Mouse (Mus musculus) hindbrain, embryonic 10.5 days (tissue): ENCODE measurements around the gene Alk. TPM values are rescaled to one million over a fixed set of nuclear protein-coding genes. Genes with fewer than 3 reads are reported as not detected.

Source experiments
- DNase-seq: peaks from one replicate; pipeline ENCODE4 v3.0.0-alpha.2; 2017; ENCODE audit warnings: low spot score
- H3K27ac ChIP-seq: fragments of 300-500 bp; sonication (generic); 2 replicates; pipeline ENCODE4 v1.5.1; 2016; ENCODE audit warnings: mild to moderate bottlenecking, moderate library complexity
- H3K27me3 ChIP-seq: fragments of 300-500 bp; sonication (generic); 2 replicates; pipeline ENCODE4 v1.6.1; 2016; ENCODE audit warnings: mild to moderate bottlenecking; ENCODE audit not compliant: poor library complexity, insufficient read depth, severe bottlenecking
- H3K36me3 ChIP-seq: fragments of 300-500 bp; sonication (generic); 2 replicates; pipeline ENCODE4 v1.6.1; 2016; ENCODE audit warnings: mild to moderate bottlenecking, moderate library complexity
- H3K4me1 ChIP-seq: fragments of 300-500 bp; sonication (generic); replicated peaks from 2 replicates; pipeline ENCODE4 v1.6.1; 2016; ENCODE audit warnings: mild to moderate bottlenecking
- H3K4me3 ChIP-seq: fragments of 300-500 bp; sonication (generic); 2 replicates; pipeline ENCODE4 v1.5.1; 2016; ENCODE audit warnings: mild to moderate bottlenecking, moderate library complexity
- H3K9me3 ChIP-seq: fragments of 300-500 bp; sonication (generic); 2 replicates; pipeline ENCODE4 v1.6.1; 2016; ENCODE audit warnings: mild to moderate bottlenecking, moderate library complexity
- WGBS: fragments of 180-500 bp; shearing (Covaris S2); methylation state at CpG from one replicate; pipeline ENCODE4 v1.1.7; 2016; 5-methylcytosine and 5-hydroxymethylcytosine counted together
- polyA plus RNA-seq: library from polyadenylated mRNA; unstranded; fragments of >200 nt; fragmentation: Nextera tagmentation; extraction: Ambion mirVana; gene quantifications from 2 replicates; pipeline ENCODE4 v1.2.1, GENCODE M21; 2016

Gene Alk
- polyA plus RNA-seq, 1 experiment from 2014 or later, result 0.27 TPM

- Histone ChIP-seq H3K9me3 (peaks cover 6% of the 10 kb centered on the region; the same call in 1 of the 2 replicates), H3K4me1 (peaks cover 3% of the 10 kb centered on the region; the same call in 1 of the 2 replicates), H3K4me3 (no peak overlapping the region), H3K36me3 (peaks cover 7% of the 10 kb centered on the region), H3K27ac (no peak overlapping the region), H3K27me3 (peaks cover 3% of the 10 kb centered on the region; the same call in 1 of the 2 replicates)
- 92% methylated on average over 8 of the region's 8 CpGs for WGBS
- no peak for DNase-seq
Observed at GRCm38 (mm10) chr17:71864039-71864438, 740.4 kb downstream of the Alk start.

- 88% methylated on average over 4 of the region's 4 CpGs for WGBS
- no peak for DNase-seq
- H3K27me3 ChIP-seq, result no peaks in the 10 kb centered on the region
Observed at GRCm38 (mm10) chr17:71862895-71863294, 741.5 kb downstream of the Alk start.

GRCm38 (mm10) chr17:71862184-71862583 lies 742.2 kb downstream of the Alk start:
- 85% methylated on average over 3 of the region's 3 CpGs for WGBS

More at GRCm38 (mm10) chr17:71862895-71863294, 741.5 kb downstream of the Alk start:
- Histone ChIP-seq H3K36me3 (peaks cover 10% of the 10 kb centered on the region), H3K4me3 (no peak overlapping the region), H3K27ac (no peak overlapping the region), H3K4me1 (no peaks in the 10 kb centered on the region), H3K9me3 (peaks cover 6% of the 10 kb centered on the region; the same call in 1 of the 2 replicates)

GRCm38 (mm10) chr17:71831960-71832359 lies 772.5 kb downstream of the Alk start:
- Histone ChIP-seq H3K36me3 (peaks cover 42% of the 10 kb centered on the region), H3K27me3 (no peaks in the 10 kb centered on the region), H3K27ac (no peak overlapping the region), H3K9me3 (no peaks in the 10 kb centered on the region), H3K4me1 (peaks cover 9% of the 10 kb centered on the region; the same call in 1 of the 2 replicates), H3K4me3 (no peak overlapping the region)
- no peak for DNase-seq
- 90% methylated on average over 3 of the region's 3 CpGs for WGBS

More at GRCm38 (mm10) chr17:71862184-71862583, 742.2 kb downstream of the Alk start:
- no peaks in the 10 kb centered on the region for H3K27me3 ChIP-seq
- no peak overlapping the region for H3K27ac ChIP-seq
- H3K9me3 ChIP-seq, result peaks cover 6% of the 10 kb centered on the region; the same call in 1 of the 2 replicates
- no peaks in the 10 kb centered on the region for H3K4me1 ChIP-seq
- DNase-seq, result no peak
- H3K4me3 ChIP-seq, result no peak overlapping the region
- H3K36me3 ChIP-seq, result peaks cover 10% of the 10 kb centered on the region

- WGBS, result 60% methylated on average over 12 of the region's 12 CpGs
- no peak overlapping the region for H3K4me3 ChIP-seq
- DNase-seq, result no peak
- peaks cover 9% of the 10 kb centered on the region; the same call in 1 of the 2 replicates for H3K4me1 ChIP-seq
- H3K36me3 ChIP-seq, result peaks cover 52% of the 10 kb centered on the region
- H3K9me3 ChIP-seq, result no peaks in the 10 kb centered on the region
- H3K27ac ChIP-seq, result no peak overlapping the region
- no peaks in the 10 kb centered on the region for H3K27me3 ChIP-seq
Observed at GRCm38 (mm10) chr17:71828647-71829414, 775.6 kb downstream of the Alk start.

GRCm38 (mm10) chr17:71827627-71828026 lies 776.8 kb downstream of the Alk start:
- Histone ChIP-seq H3K4me1 (peaks cover 9% of the 10 kb centered on the region; the same call in 1 of the 2 replicates), H3K9me3 (no peaks in the 10 kb centered on the region), H3K27ac (no peak overlapping the region), H3K4me3 (no peak overlapping the region), H3K36me3 (peaks cover 52% of the 10 kb centered on the region), H3K27me3 (no peaks in the 10 kb centered on the region)
- 77% methylated on average over 8 of the region's 8 CpGs for WGBS
- DNase-seq, result no peak

- H3K36me3 ChIP-seq, result peaks cover 51% of the 10 kb centered on the region
- no peak overlapping the region for H3K27ac ChIP-seq
- DNase-seq, result no peak
- no peaks in the 10 kb centered on the region for H3K27me3 ChIP-seq
- no peak overlapping the region for H3K4me3 ChIP-seq
- H3K9me3 ChIP-seq, result no peaks in the 10 kb centered on the region
- H3K4me1 ChIP-seq, result peaks cover 9% of the 10 kb centered on the region; the same call in 1 of the 2 replicates
- WGBS, result 89% methylated on average over 3 of the region's 3 CpGs
Observed at GRCm38 (mm10) chr17:71826603-71827002, 777.8 kb downstream of the Alk start.

- Histone ChIP-seq H3K27ac (no peak overlapping the region), H3K4me3 (no peak overlapping the region), H3K36me3 (peaks cover 54% of the 10 kb centered on the region), H3K4me1 (peaks cover 5% of the 10 kb centered on the region; the same call in 1 of the 2 replicates), H3K27me3 (no peaks in the 10 kb centered on the region), H3K9me3 (no peaks in the 10 kb centered on the region)
- no peak for DNase-seq
- WGBS, result 92% methylated on average over 8 of the region's 8 CpGs
Observed at GRCm38 (mm10) chr17:71823622-71824306, 780.7 kb downstream of the Alk start.

Other genes starting within 250 kb of the Alk start
- 34.2 and 49.1 TPM in 2 replicates for gene Ypel5, start 231.8 kb upstream of the Alk start, polyA plus RNA-seq